Mouse (Mus musculus): ENCODE measurements at regions not wholly inside any gene's neighbourhood (a gene's known extent, or its start where the extent isn't known, plus 50 kb on each side); places are given as distances from the start of the nearest gene placed in this dataset.

DNA sequence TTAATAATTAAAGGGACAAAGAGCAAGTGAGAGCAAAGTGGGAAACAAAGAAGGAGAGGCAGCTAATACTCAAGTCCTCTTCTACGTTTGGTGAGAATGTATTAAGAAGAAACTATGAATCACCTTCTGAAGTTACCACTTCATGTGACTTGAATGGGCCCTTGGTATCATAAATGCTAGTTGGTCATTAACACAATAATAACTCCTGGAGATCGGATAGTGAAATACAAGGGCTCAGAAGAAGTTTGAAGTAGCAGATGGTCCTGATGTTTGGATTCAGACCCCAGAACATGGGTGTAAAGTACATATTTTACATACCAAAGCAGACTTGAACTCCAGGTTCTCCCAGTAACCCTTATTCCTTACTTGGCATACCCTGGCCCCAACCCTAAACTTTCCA lies 535.4 kb upstream of the Cntnap5b start:
- no peak for DNase-seq (ENCODE audit: low read depth)

DNA sequence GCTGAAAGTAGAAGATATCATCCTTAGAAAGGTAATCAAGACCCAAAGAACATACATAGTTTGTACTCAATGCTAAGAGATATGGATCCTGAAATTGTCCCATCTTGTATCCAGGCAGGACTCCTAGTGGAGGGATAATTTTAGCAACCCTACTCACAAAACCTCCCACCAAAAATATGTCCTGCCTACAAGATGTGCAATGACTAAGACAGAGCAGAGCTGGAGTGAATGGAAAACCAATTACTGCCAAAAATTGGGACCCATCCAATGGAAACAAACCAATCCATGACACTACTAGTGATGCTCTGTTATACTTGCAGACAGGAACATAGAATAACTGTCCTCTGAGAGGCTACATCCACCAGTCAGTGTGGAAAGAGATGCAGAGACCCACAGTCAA lies 487.0 kb upstream of the Cntnap5b start:
- DNase-seq (ENCODE audit: low read depth), result no peak

DNA sequence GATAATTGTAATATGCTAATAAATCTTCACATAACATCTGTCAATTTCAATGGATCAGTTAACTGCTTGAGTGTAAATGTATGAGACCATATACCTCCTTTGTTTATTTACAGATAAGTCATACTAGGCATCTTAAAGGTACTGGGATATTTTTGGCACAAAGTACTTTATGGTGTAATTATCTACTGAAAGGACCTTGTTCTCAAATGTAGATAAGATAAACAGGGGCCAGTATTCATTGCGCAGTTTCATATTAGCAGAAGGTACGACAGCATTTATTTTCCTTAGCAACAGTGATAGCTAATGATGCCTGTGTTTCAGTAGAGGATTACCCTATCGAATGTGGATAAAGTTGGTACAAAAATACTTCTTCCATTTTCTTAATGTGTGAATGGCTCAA lies 484.7 kb upstream of the Cntnap5b start:
- no peak for DNase-seq (ENCODE audit: low read depth)

DNA sequence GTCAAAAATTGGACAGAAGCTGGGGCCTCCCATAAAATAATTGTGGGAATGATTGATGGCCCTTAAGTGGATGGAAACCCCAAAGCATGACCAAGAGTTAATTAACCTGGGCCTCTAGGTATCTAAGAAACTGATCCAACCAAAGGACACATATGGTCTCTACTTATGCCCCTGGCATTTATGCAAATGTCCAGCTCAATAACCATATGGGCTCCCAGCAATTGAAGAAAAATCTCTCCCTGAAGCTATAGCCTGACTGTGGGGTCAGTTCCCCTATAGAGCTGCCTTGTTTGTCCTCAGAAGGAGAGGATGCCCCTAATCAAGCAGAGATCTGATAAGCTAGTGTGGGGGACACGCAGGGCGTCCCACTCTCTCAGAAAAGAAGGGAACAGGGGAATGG lies 473.4 kb upstream of the Cntnap5b start:
- no peak for DNase-seq (ENCODE audit: low read depth)

DNA sequence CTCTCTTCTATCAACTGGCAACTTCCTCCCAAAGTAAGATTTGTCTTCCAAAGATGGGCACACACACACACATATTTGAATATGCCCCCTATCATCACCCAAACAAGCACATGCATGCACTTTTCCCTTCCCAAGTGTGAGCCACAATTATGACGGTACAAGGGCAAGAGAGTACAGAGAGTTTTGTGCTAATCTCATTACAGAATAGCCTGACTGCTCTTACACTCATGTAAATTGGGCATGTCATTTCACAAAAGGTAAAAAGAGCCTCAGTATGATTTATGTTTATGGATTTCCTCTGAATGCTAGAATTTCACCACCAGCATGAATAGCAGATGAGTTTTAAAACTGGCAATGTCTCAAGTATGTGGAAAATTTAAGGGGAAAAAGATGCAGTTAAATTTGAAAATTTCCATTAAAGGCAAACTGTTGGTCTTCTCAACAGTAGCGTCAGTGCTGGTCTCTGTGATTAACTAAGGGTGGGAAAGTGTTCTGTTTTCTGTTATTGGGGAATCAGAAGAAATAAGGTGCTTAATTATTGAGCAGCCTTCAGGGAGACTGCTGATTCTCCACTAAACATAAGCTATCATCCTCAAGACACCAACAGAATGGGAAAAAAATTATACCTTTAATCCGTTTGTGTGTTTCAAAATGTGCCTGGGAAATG lies 455.4 kb upstream of the Cntnap5b start:
- no peak for DNase-seq (ENCODE audit: low read depth)

DNA sequence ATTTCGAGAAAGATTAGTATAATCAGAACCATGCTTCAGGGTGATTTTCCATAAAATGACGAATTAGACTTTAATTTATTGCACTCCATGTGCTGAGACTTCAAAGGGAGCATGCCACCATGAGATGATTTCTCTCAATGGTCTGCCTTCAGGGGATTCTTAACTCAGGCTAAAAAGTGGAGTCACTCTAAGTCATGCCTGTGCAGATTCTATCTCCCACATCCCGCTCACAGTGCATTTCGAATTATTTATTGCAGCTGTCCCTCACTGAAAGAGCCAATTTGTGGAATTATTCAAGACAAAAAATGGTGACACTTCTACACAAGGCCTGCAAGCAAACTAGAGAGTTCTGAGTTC lies 454.9 kb upstream of the Cntnap5b start:
- DNase-seq (ENCODE audit: low read depth), result peak; percentile 33

All from gonadal fat pad, adult 2 months (tissue).